ENCODE assay signal across 8 mouse cellular contexts in genomic region chr5:102055130-102055641, GRCm38 (mm10). TPM values are rescaled to one million over a fixed set of nuclear protein-coding genes. Genes with fewer than 3 reads are reported as not detected.
DNase-seq lines count a peak whose midpoint lies in the region; ATAC-seq and TF ChIP-seq lines count a peak whose summit lies in the region.

No protein-coding gene starts in this region.

- peak; percentile 13 for DNase-seq in gastrocnemius, postnatal 25 days
- no peak for DNase-seq in gastrocnemius, adult 8-10 months (ENCODE audit: low spot score in 2 of 2)
- peak; percentile 77 for DNase-seq in Patski (ENCODE audit: low read depth, low spot score)
- no peak for DNase-seq in hindbrain, embryonic 14.5 days (ENCODE audit: low spot score)
- DNase-seq in liver, embryonic 11.5 days (ENCODE audit: low spot score), result no peak
- DNase-seq in embryo, embryonic 11 days, result no peak
- no peak for DNase-seq in testis, postnatal 10 days (ENCODE audit: low spot score)
- DNase-seq in left cerebral cortex, adult 9 months (ENCODE audit: low spot score in 2 of 2), result no peak

- POLR2A ChIA-PET in Patski (lab: Charles Lee), result interaction anchor here (0.7 to 1.0 kb wide), 5 partner anchors 14 to 253 kb away, joined by 3 to 5 read pairs (median 4); partner anchors contain the start of gene Wdfy3

- peaks cover 17% of the 10 kb centered on the region for H3K4me1 ChIP-seq in hindbrain, embryonic 14.5 days (replicated peaks; ENCODE audit: control insufficient read depth, insufficient read depth, low read length)
- H3K4me1 ChIP-seq in liver, embryonic 11.5 days (replicated peaks; ENCODE audit: control insufficient read depth, insufficient read depth, low read length), result peaks cover 35% of the 10 kb centered on the region

- H3K4me3 ChIP-seq in hindbrain, embryonic 14.5 days (replicated peaks; ENCODE audit: low read length), result no peak overlapping the region
- H3K4me3 ChIP-seq in liver, embryonic 11.5 days (ENCODE audit: low read depth, low read length), result no peak overlapping the region

- H3K9me3 ChIP-seq in hindbrain, embryonic 14.5 days (ENCODE audit: control insufficient read depth, low read length), result no peaks in the 10 kb centered on the region
- H3K9me3 ChIP-seq in liver, embryonic 11.5 days (ENCODE audit: control insufficient read depth, low read length), result no peaks in the 10 kb centered on the region

- no peaks in the 10 kb centered on the region for H3K36me3 ChIP-seq in hindbrain, embryonic 14.5 days (replicated peaks; ENCODE audit: control insufficient read depth, insufficient read depth)
- no peaks in the 10 kb centered on the region for H3K36me3 ChIP-seq in liver, embryonic 11.5 days (ENCODE audit: control insufficient read depth, insufficient read depth, low read length)

- 23% methylated on average over 3 of the region's 3 CpGs for WGBS in hindbrain, embryonic 14.5 days
- 33% methylated on average over 3 of the region's 3 CpGs for WGBS in liver, embryonic 11.5 days

- no peak for TF ChIP-seq CTCF in Patski (IDR thresholded peaks at IDR 0.05)

- no peaks in the 10 kb centered on the region for H3K27me3 ChIP-seq in Patski
- no peaks in the 10 kb centered on the region for H3K27me3 ChIP-seq in hindbrain, embryonic 14.5 days (ENCODE audit: control insufficient read depth, insufficient read depth, low read length)
- H3K27me3 ChIP-seq in liver, embryonic 11.5 days (replicated peaks; ENCODE audit: control insufficient read depth, insufficient read depth, low read length), result no peaks in the 10 kb centered on the region

- ATAC-seq in Patski, result peak; percentile 96
- ATAC-seq in hindbrain, embryonic 14.5 days (ENCODE audit: low FRiP score), result 0 out of 2 replicates have a peak, but pooled peaks have one; percentile 10
- 0 out of 2 replicates have a peak, but pooled peaks have one; percentile 9 for ATAC-seq in liver, embryonic 11.5 days (replicated peaks; ENCODE audit: low FRiP score)

- CTCF ChIA-PET in Patski (lab: Charles Lee), result interaction anchor here (1.0 to 1.5 kb wide), 2 partner anchors 11 to 13 kb away, joined by 3 to 4 read pairs; no protein-coding TSS in a partner anchor

- no peak overlapping the region for H3K27ac ChIP-seq in hindbrain, embryonic 14.5 days
- no peak overlapping the region for H3K27ac ChIP-seq in liver, embryonic 11.5 days (ENCODE audit: low read depth, low read length)

- no peak overlapping the region for H3K9ac ChIP-seq in hindbrain, embryonic 14.5 days
- no peak overlapping the region for H3K9ac ChIP-seq in liver, embryonic 11.5 days (ENCODE audit: low read depth, low read length)

- no peak overlapping the region for H3K4me2 ChIP-seq in hindbrain, embryonic 14.5 days (replicated peaks)
- no peak overlapping the region for H3K4me2 ChIP-seq in liver, embryonic 11.5 days

- in situ Hi-C loops in Patski (cut with MboI; ENCODE audit: low pct_unique_long_range_greater_than_20kb), result no loop called here

RNA-seq across cellular contexts. Expression of gene Wdfy3, which starts 14.5 kb away (rescaled TPM):
- total RNA-seq in gastrocnemius, postnatal 25 days (2021), result 10 to 100 TPM; 19.3 to 20.2 TPM
- 10 to 100 TPM; 21.4 to 24.9 (median 22.1) TPM for total RNA-seq in gastrocnemius, adult 8-10 months (2022)
- polyA plus RNA-seq in Patski (2021), result 61.1 TPM
- 35.3 and 36.2 TPM in 2 replicates for polyA plus RNA-seq in hindbrain, embryonic 14.5 days (2014; fragmentation: Nextera tagmentation; extraction: Ambion mirVana)
- polyA plus RNA-seq in liver, embryonic 11.5 days (2014; fragmentation: Nextera tagmentation; extraction: Ambion mirVana), result 10.4 and 12.7 TPM in 2 replicates

Comparison
In these comparisons a context has a peak if more than half of its experiments do, and no peak if none do; other contexts are left out.
1. DNase-seq: peak in gastrocnemius, postnatal 25 days (single experiment) and Patski (single experiment); none in gastrocnemius, adult 8-10 months (0 of 2), hindbrain, embryonic 14.5 days (single experiment), liver, embryonic 11.5 days (single experiment), embryo, embryonic 11 days (single experiment), testis, postnatal 10 days (single experiment) and left cerebral cortex, adult 9 months (0 of 2).
2. ATAC-seq: peak in every context shown above with its lines; median percentile 96 in Patski; 10 in hindbrain, embryonic 14.5 days; 9 in liver, embryonic 11.5 days.